Mouse (Mus musculus): ENCODE measurements around the gene Vps16. TPM values are rescaled to one million over a fixed set of nuclear protein-coding genes. Genes with fewer than 3 reads are reported as not detected.

Gene Vps16
- polyA plus RNA-seq, 1 experiment from 2014 or later, result 105 TPM

DNA sequence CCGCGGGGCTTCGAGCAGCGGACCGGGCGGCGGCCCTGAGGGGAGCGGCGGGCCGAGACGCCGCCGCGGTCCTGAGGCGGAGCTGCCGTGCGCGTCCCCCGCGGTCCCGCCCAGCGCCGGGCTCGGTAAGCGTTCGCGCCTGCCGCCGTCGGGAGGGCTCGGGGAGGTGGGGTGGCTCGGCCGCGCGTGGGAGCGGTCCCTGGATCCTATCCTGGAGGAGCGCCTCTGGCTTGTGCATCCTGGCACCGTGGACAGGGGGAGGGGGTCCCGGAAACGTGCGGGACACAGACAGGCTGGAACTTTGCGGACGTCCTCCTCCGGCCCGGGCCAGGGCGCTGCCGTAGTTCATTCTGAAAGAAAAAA lies 26.3 kb downstream of the Vps16 start:
- Histone ChIP-seq H3K27me3 (peaks cover 7% of the 10 kb centered on the region), H3K4me1 (peaks cover 24% of the 10 kb centered on the region), H3K4me2 (peak overlapping the region; percentile 81), H3K27ac (peak overlapping the region; percentile 84), H3K9me3 (no peaks in the 10 kb centered on the region), H3K4me3 (peak overlapping the region; percentile 76), H3K36me3 (no peaks in the 10 kb centered on the region), H3K9ac (peak overlapping the region; percentile 86)
- WGBS, result under 1% methylated on average over 33 of the region's 47 CpGs
- ATAC-seq (ENCODE audit: insufficient number of reproducible peaks, insufficient read depth, low FRiP score, low TSS enrichment, low read depth), result peak; percentile 83

DNA sequence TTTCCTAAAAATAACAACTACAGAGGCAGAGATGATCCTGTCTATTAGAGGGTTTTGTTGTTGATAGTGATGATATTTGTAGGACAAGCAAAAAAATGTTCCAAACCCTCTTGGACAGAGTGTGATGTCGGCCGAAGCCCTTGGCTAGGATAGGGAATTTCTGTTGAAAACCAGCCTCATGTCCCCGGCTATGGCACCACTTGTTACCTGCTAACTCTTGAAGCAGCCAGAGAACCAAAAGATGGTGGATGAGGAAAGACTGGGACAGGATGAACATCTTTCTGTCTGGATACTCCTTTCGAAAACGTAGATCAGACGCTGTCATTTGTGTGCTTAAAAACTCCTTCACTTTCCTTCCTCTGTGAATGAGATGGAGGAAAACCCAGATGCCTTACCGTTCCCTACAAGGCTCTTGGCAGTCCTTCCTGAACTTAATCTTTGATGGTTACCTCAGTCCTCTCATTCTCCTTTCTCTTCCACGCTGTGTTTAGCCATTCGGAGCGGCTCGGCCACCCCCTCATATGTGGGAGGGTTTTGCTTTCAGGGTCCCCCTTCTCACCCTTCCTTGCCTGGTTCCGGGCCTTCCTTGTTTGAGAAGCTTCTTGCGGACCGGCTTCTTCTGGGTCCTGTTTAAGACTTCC lies 27.1 kb downstream of the Vps16 start:
- Histone ChIP-seq H3K4me3 (peak overlapping the region; percentile 76), H3K27ac (no peak overlapping the region), H3K36me3 (no peaks in the 10 kb centered on the region), H3K4me1 (peaks cover 24% of the 10 kb centered on the region), H3K4me2 (peak overlapping the region; percentile 81), H3K27me3 (peaks cover 7% of the 10 kb centered on the region), H3K9ac (peak overlapping the region; percentile 86), H3K9me3 (no peaks in the 10 kb centered on the region)
- 66% methylated on average over 14 of the region's 14 CpGs for WGBS
- ATAC-seq (ENCODE audit: insufficient number of reproducible peaks, insufficient read depth, low FRiP score, low TSS enrichment, low read depth), result no peak

DNA sequence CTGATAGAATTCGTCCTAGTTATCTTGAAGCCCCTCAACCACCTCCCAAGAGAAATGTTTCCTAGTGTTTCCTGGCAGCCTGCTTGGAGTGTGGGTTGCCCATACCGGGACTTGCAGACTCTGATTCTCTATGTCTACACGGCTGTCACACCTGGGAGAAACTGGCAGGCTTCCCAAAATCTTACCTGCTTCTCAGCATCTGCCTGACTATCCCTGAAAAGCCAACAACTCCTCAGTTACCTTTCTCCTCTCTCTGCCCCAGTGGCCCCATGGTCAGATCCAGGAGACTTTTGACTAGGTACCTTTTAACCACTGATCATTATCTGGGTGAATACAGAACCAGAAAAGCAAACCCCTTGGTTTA lies 27.6 kb downstream of the Vps16 start:
- H3K4me1 ChIP-seq, result peaks cover 25% of the 10 kb centered on the region
- peak overlapping the region; percentile 76 for H3K4me3 ChIP-seq
- H3K27me3 ChIP-seq, result peaks cover 7% of the 10 kb centered on the region
- no peak overlapping the region for H3K27ac ChIP-seq
- no peaks in the 10 kb centered on the region for H3K36me3 ChIP-seq
- H3K4me2 ChIP-seq, result peak overlapping the region; percentile 81
- 69% methylated on average over 3 of the region's 3 CpGs for WGBS
- no peak for ATAC-seq (ENCODE audit: insufficient number of reproducible peaks, insufficient read depth, low FRiP score, low TSS enrichment, low read depth)
- H3K9ac ChIP-seq, result 0 out of 2 replicates have a peak overlapping the region, but pooled peaks have one; percentile 86
- H3K9me3 ChIP-seq, result no peaks in the 10 kb centered on the region

DNA sequence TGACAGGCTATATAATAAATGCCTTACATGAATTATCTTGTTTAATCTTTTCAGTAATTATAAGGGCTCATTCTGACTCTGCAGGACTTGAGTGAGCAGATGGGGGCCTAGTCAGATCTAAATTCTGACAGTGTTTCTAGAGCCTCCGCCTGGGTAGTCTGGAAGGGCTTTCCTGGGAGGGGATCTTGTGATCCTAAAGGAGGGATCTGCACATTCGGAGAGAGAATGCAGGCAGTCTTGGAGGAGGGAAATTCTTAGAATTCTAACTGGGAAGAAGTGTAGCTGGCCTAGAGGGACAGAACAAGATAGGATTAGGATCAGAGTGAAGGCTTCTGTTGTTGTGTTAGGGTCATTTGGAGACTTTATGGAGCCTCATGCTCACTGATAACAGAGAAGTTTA lies 28.1 kb downstream of the Vps16 start:
- H3K4me2 ChIP-seq, result no peak overlapping the region
- H3K4me1 ChIP-seq, result peaks cover 26% of the 10 kb centered on the region
- no peak overlapping the region for H3K27ac ChIP-seq
- H3K36me3 ChIP-seq, result no peaks in the 10 kb centered on the region
- no peaks in the 10 kb centered on the region for H3K9me3 ChIP-seq
- 54% methylated on average over 2 of the region's 2 CpGs for WGBS
- H3K4me3 ChIP-seq, result no peak overlapping the region
- no peak for ATAC-seq (ENCODE audit: insufficient number of reproducible peaks, insufficient read depth, low FRiP score, low TSS enrichment, low read depth)
- H3K27me3 ChIP-seq, result peaks cover 7% of the 10 kb centered on the region
- no peak overlapping the region for H3K9ac ChIP-seq

DNA sequence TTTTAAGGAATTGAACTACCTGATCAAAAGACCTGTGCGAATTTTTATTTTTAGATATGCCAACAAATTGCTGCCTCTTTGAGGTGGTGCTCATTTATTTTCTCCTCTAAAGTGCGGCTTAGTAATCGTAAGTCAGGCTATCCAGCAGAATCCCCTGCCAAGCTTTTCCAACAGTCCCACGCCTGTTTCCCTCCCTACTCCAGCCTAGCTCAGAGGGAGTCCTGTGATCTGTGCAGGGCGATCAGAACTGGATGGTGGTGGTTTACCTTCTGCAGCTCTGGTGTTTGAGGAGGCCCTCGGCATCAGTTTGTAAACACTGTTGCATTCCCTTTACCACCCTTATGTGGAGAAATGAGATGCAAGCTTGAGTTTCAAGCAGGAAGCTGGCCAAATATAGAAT lies 29.3 kb downstream of the Vps16 start:
- H3K36me3 ChIP-seq, result no peaks in the 10 kb centered on the region
- H3K27ac ChIP-seq, result no peak overlapping the region
- 74% methylated on average over 6 of the region's 6 CpGs for WGBS
- peaks cover 26% of the 10 kb centered on the region for H3K4me1 ChIP-seq
- H3K27me3 ChIP-seq, result peaks cover 2% of the 10 kb centered on the region; the same call in 1 of the 2 replicates
- no peaks in the 10 kb centered on the region for H3K9me3 ChIP-seq
- H3K4me2 ChIP-seq, result no peak overlapping the region
- H3K4me3 ChIP-seq, result no peak overlapping the region
- H3K9ac ChIP-seq, result no peak overlapping the region
- ATAC-seq (ENCODE audit: insufficient number of reproducible peaks, insufficient read depth, low FRiP score, low TSS enrichment, low read depth), result no peak

DNA sequence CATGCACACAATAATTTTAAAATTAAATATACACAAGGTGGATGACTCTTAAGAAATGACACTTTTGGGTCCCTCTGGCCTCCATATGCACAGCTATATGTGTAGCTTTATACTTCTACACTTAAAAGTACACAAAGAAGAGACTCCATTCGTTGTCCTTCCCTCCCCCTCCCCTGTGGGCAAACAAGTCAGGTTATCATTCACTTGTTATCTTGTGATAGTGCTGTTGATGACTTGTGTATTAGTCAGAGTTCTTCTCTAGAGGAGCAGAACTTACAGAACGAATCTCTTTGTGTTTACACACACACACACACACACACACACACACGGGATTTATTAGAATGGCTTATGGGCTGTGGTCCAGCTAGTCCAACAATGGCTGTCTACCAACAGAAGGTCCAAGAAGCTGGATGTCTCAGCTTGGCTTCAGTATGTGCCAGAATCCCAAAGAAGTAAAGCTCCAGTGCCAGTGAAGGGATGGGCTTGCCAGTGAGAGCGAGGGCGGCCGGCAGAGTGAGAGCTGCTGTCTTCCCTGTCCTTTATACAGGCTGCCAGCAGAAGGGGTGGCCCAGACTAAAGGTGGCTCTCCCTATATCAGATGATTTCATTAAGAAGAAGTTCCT lies 30.7 kb downstream of the Vps16 start:
- Histone ChIP-seq H3K27me3 (no peaks in the 10 kb centered on the region), H3K4me3 (no peak overlapping the region), H3K4me1 (peaks cover 20% of the 10 kb centered on the region), H3K4me2 (no peak overlapping the region), H3K36me3 (no peaks in the 10 kb centered on the region), H3K27ac (no peak overlapping the region), H3K9ac (no peak overlapping the region), H3K9me3 (no peaks in the 10 kb centered on the region)
- ATAC-seq (ENCODE audit: insufficient number of reproducible peaks, insufficient read depth, low FRiP score, low TSS enrichment, low read depth), result no peak
- 88% methylated on average over 6 of the region's 6 CpGs for WGBS

DNA sequence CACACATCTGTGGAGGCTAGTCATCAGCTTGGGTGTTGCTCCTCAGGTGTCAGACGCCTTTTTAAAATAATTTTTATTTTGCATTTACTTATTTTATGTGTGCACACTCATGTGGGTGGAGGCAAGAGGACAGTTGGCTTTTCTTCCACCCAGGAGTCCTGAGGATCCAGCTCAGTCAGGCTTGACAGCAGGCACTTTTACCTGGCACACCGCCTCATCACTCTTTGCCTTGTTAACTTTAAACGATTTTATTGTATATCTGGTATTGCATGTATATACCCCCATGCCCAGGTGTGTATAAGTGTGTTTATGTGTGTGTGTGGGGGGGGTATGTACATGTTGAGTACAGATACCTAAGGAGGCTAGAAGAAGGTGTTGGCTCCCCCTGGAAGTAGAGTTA lies 33.7 kb downstream of the Vps16 start:
- Histone ChIP-seq H3K9ac (no peak overlapping the region), H3K4me3 (no peak overlapping the region), H3K4me2 (no peak overlapping the region), H3K4me1 (peaks cover 14% of the 10 kb centered on the region), H3K27ac (no peak overlapping the region), H3K27me3 (no peaks in the 10 kb centered on the region), H3K36me3 (no peaks in the 10 kb centered on the region), H3K9me3 (no peaks in the 10 kb centered on the region)
- no peak for ATAC-seq (ENCODE audit: insufficient number of reproducible peaks, insufficient read depth, low FRiP score, low TSS enrichment, low read depth)
- 81% methylated on average over 3 of the region's 3 CpGs for WGBS

DNA sequence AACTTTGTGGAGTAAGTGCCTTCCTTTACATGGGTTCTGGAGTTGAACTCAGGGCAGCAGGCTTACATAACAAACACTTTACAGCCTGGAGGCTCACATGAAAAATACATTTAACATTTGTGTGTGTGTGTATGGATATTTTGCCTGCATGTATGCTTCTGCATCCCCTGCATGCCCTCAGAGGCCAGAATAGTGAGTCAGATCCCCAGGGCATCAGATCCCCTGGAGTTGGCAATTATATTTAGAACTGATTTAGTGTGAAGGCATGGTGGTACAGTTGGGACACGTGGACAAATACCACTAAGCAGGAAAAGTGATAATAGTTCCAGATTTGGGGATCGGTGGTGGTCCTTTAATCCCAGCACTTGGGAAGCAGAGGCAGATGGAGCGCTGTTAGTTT lies 35.4 kb downstream of the Vps16 start:
- Histone ChIP-seq H3K4me2 (no peak overlapping the region), H3K4me1 (peaks cover 10% of the 10 kb centered on the region), H3K27me3 (no peaks in the 10 kb centered on the region), H3K4me3 (no peak overlapping the region), H3K27ac (no peak overlapping the region), H3K36me3 (no peaks in the 10 kb centered on the region), H3K9me3 (no peaks in the 10 kb centered on the region), H3K9ac (no peak overlapping the region)
- no peak for ATAC-seq (ENCODE audit: insufficient number of reproducible peaks, insufficient read depth, low FRiP score, low TSS enrichment, low read depth)
- 72% methylated on average over 3 of the region's 3 CpGs for WGBS

DNA sequence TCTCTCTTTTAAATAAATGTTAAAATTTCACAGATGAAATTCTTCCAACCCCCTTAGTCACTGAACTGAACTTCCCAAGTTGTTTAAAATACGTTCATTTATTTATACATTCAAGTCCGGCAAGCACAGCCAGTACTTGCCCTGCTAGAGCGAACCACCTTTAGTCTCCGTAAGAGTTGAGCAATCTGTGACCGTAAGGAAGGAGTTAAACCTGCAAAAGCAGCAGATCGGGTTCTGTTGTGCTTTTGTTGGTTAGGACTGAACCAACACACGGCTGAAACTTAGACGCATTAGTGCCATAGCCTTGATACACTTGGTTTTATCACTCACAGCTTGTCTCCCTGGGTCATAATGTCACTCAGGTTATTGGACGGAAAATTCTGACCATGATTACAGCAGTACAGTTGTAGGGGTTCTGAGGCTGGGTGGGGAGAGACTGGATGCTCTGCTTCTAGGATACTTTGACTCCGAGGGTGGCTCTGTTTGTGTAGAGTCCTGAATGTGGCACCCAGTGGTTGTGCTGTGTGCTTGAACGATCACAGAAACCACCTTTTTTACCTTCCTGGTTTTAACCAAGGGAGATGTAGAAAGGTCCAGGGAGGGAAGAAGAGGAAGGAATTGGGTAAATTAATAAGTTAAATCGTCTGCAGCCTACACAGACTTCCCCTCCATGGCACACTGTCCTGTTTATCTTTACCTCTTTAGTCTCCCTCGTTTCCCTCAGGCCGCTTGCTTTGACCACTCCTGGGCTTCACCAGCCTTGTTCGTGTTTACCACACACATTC lies 37.3 kb downstream of the Vps16 start:
- Histone ChIP-seq H3K36me3 (no peaks in the 10 kb centered on the region), H3K4me2 (no peak overlapping the region), H3K4me1 (peaks cover 10% of the 10 kb centered on the region), H3K4me3 (no peak overlapping the region), H3K9ac (no peak overlapping the region), H3K27me3 (no peaks in the 10 kb centered on the region), H3K27ac (no peak overlapping the region), H3K9me3 (no peaks in the 10 kb centered on the region)
- WGBS, result 58% methylated on average over 15 of the region's 15 CpGs
- no peak for ATAC-seq (ENCODE audit: insufficient number of reproducible peaks, insufficient read depth, low FRiP score, low TSS enrichment, low read depth)

DNA sequence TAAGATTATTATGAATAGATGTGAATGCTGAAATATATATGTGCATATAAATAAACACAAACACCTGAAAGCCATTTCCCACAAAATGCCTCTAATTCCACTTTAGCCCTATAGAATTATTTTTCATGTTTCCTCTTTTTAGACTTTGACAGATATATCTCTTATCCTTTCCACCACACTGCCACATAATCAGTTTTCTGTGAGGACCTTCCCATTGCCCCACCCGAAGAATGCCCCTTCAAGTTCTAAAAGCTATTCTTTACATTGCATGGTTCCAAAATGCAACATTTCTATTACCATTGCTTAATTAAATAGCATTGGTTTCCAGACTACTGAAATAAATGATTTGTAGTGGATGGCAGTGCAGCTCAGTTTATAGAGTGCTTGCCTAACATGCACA lies 42.3 kb downstream of the Vps16 start:
- H3K4me3 ChIP-seq, result no peak overlapping the region
- H3K4me2 ChIP-seq, result no peak overlapping the region
- ATAC-seq (ENCODE audit: insufficient number of reproducible peaks, insufficient read depth, low FRiP score, low TSS enrichment, low read depth), result no peak
- no peak overlapping the region for H3K27ac ChIP-seq
- H3K9me3 ChIP-seq, result no peaks in the 10 kb centered on the region
- no peaks in the 10 kb centered on the region for H3K36me3 ChIP-seq
- H3K9ac ChIP-seq, result no peak overlapping the region
- H3K4me1 ChIP-seq, result peaks cover 2% of the 10 kb centered on the region
- 89% methylated on average over 1 of the region's 1 CpGs for WGBS
- no peaks in the 10 kb centered on the region for H3K27me3 ChIP-seq

DNA sequence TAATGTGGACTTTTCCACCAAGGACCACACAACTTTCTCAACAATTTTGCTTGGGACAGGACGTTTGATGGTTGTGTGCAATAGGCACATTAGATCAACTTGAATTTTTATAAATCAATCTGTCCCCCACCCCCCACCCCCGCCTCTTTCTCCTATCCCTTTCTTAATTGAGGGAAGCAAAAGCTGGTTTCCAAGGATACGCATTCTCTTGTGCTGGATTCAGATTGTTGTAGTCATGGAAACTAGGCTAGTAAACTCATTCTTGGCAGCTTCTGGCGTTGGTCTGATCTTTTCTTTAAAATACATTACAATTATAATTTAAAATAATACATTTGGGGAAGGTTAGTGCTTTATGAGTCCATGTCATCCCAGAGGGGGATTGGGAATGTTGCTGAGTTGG lies 45.2 kb downstream of the Vps16 start:
- WGBS, result 65% methylated on average over 4 of the region's 4 CpGs
- ATAC-seq (ENCODE audit: insufficient number of reproducible peaks, insufficient read depth, low FRiP score, low TSS enrichment, low read depth), result no peak

DNA sequence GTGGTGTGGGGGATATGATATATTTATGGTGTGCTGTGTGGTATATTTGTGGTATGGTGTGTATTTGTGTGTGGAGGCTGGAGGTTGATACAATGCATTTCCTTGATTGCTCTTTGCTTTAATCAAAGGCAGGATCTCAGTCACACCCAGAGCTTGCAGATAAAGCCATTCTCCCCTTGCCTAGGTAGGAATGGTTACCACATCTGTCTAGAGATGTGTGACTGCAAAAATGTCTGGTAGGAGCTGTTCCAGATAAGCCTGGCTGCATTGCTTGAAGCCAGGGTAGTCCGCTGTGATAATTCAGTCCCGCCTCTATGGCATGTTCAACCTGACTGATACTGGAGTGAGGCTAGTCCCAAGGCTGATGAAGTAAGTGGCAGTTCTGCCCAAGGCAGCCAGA lies 45.8 kb downstream of the Vps16 start:
- 88% methylated on average over 2 of the region's 2 CpGs for WGBS
- Histone ChIP-seq H3K36me3 (no peaks in the 10 kb centered on the region), H3K4me3 (no peak overlapping the region), H3K27ac (no peak overlapping the region), H3K27me3 (no peaks in the 10 kb centered on the region), H3K4me2 (no peak overlapping the region), H3K9ac (no peak overlapping the region), H3K4me1 (no peaks in the 10 kb centered on the region), H3K9me3 (no peaks in the 10 kb centered on the region)
- no peak for ATAC-seq (ENCODE audit: insufficient number of reproducible peaks, insufficient read depth, low FRiP score, low TSS enrichment, low read depth)

More for the DNA sequence above, 45.2 kb downstream of the Vps16 start:
- Histone ChIP-seq H3K27ac (no peak overlapping the region), H3K4me2 (no peak overlapping the region), H3K9me3 (no peaks in the 10 kb centered on the region), H3K9ac (no peak overlapping the region), H3K27me3 (no peaks in the 10 kb centered on the region), H3K4me3 (no peak overlapping the region), H3K36me3 (no peaks in the 10 kb centered on the region), H3K4me1 (no peaks in the 10 kb centered on the region)

All from embryonic facial prominence, embryonic 13.5 days (tissue).